Mouse (Mus musculus): ENCODE data around the gene Intu.

Gene Intu

DNA sequence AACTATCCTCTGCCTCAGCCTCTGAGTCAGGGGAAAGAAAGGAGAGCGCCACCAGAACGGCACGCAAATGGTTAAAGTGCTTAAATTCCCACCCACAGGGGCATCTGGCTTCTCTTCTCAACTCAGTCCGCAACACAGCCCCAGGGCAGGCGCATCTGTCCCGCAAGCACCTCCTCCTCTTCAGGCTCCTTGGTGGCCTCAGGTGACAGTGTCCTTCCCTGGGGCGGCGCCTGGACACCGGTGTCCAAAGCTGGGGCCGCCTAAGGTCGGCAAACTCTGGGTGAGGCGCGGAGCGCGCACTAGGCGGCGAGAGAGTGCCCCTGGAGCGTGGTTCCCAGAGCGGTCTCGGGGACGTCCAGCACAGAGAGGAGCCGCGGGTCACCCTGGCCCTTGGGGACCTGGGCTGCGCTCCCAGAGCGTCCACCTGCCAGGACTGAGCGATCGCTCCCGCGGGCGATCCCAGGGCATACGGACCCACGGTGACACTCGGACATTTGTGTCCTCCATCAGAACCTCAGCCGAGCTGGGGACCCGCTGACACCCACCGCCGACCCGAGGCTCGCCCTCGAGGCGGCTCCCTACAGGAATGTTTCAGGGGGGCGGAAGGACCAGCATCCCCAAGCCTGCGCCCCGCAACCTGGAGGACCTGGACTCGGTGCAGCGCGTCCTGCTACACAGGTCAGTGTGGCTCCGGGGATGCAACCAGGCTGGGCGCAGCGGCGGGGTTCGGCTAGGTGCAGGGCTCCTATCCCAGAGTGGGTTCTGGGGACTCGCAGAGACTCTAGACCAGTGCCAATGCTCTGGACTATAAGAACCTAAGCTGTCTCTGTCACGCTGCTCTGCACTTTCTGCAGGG, at the start of gene Intu:
Gene Intu (plus strand): TSS at position 1 of the 856 bp plus-strand sequence.
- no peak for DNase-seq (ENCODE audit: low read depth, low spot score)

DNA sequence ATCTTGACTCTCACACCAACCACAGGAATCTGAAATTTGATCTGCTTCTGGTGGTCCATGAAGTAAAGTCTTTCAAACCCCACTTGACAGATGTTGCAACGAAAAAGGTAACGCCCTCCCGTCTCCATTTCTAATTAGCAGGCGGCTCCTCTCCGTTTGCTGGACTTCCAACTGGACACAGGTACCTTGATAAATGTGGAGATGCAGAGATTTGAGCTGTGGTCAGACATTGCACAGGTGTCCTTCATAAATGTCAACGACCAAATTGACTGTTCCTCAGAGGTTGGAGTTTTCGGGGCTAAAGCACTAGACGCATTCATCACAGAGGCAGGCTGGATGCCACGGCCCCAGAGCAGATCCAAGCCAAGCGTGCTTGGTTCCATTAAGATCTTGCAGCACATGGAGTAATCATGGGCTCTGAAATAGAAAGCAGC, 47.8 kb upstream of the Intu start:
- no peak for DNase-seq (ENCODE audit: low read depth, low spot score)

DNA sequence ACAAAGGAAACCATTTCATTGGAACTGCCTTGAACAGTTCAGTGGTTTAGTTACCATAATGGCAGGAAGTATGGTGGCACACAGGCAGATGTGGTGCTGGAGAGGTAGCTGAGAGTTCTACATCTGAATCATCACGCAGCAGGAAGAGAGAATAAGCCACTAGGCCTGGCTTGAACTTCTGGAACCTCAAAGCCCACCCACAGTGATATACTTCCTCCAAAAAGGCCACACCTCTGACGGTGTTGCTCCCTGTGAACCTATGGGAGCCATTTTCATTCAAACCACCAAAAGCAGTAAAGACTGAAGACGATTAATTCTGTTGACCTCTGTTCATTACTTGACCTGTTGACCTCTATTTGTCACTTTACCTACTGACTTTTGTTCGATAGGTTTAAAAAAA, 43.7 kb upstream of the Intu start:
- no peak for DNase-seq (ENCODE audit: low read depth, low spot score)

GRCm38 (mm10) chr3:40491742-40492141, 39.3 kb upstream of the Intu start:
- no peak for DNase-seq (ENCODE audit: low read depth, low spot score)

DNA sequence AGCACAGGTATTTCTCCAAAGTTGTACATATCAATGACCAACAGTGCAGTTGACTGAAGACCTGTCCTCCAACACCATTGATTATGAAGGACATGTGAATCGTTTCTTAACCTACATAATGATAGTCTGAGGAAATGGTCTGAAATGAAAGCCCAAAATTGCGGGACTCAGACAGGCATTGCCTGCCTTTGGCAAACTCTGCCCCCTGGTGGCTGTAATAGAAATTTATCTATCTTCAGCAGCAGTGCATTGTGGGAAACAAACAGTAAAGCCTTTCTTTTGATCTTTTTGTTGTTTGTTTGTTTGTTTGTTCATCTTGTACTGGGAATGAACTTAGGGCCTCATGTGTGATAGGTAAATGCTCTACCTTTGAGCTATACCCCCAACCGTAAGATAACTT, 32.2 kb upstream of the Intu start:
- DNase-seq (ENCODE audit: low read depth, low spot score), result no peak

- no peak for DNase-seq (ENCODE audit: low read depth, low spot score)
Measured at GRCm38 (mm10) chr3:40500157-40500808, 30.8 kb upstream of the Intu start.

- no peak for DNase-seq (ENCODE audit: low read depth, low spot score)
Measured at GRCm38 (mm10) chr3:40504377-40504776, 26.7 kb upstream of the Intu start.

DNA sequence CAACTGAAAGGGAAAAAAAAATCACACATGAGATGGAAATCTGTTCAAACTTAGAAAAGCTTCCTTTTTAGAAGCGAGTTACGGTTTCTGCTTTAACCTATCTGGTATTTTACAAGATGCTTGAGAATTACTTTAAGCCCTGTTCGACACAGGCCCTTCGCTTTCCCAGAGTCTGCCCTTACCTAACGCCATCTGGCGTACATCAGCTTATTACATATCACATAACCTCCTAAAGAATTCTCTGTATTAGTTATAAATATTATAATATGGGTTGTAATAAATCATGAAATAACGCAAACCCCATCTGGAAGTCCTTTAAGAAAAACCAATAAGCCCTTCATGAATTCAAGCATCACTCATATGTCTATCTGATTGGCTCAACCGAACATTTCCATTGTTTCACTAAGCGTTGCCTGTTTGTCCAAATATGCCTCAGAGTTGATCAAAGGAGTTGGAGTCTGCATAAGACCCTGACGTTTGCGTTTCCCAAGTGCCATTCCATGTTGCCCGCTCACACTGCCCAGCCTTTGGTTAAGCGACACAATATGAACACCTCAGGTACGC, 25.6 kb upstream of the Intu start:
- DNase-seq (ENCODE audit: low read depth, low spot score), result no peak

DNA sequence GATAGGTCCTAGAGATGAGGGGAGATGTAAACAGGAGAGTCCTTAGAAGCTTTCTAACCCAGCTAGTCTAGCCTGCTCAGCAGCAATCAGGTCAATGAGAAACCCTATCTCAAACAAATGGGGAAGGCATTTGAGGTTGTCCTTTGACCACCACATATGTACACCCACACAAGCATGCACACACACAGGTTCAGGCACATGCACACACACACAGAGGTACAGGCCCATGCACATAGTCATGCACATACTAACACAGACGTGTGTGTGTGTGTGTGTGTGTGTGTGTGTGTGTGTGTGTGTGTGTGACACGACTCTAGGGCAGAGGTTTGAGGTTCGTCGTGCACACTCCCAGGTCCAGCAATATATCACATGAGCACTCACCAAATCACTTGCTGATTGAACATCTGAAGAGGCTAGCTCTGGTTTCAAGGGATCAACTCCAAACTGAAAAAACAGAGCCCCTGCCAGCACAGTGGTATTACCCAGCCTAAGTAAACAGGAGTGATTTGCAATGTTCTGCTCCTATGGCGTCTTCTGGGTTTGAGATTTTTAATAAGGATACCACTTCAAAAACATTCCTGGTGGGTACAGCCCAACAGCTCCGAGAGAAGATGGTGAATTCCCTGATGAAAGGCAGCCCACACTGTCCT, 22.0 kb upstream of the Intu start:
- no peak for DNase-seq (ENCODE audit: low read depth, low spot score)

GRCm38 (mm10) chr3:40510567-40510966, 20.5 kb upstream of the Intu start:
- no peak for DNase-seq (ENCODE audit: low read depth, low spot score)

DNA sequence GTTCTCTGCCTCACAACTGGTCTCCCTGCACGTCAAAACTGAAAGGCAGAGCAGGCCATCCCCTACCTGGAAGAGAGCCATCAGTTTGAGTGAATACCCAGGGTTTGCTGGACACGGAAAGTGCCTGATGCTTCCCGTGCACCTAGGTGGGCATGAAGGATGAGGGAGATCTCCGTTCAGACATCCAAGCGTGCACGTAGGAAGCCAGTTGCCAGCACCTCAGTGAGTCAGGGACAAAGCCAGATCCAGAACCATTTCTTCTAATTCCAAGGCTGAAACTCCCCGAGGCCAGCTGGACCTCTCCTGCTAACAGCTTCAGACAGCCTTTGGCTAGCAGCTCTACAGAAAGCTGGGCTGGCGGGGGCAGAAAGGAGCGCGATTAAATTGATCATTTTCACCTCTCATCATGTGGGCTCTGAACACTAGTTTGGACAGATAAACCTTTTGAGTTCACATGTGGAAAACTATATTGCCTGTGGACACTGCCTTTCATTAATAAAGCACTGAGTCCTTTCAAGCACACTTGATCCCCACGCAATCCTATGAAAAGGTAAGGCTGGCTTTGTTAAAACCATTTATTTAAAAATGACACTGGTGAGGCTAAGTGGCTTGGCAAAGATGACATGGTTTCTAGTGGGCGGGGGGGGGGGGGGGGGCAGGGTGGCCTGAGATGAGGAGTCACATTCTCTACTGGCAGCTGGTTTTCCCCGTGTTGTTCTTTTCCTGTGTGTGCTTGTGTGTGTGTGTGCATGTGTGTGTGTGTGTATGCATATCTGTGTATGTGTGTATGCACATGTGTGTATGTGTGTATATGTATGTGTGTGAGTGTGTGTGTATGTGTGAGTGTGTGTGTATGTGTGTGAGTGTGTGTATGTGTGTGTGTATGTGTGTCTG, 17.9 kb upstream of the Intu start:
- no peak for DNase-seq (ENCODE audit: low read depth, low spot score)

DNA sequence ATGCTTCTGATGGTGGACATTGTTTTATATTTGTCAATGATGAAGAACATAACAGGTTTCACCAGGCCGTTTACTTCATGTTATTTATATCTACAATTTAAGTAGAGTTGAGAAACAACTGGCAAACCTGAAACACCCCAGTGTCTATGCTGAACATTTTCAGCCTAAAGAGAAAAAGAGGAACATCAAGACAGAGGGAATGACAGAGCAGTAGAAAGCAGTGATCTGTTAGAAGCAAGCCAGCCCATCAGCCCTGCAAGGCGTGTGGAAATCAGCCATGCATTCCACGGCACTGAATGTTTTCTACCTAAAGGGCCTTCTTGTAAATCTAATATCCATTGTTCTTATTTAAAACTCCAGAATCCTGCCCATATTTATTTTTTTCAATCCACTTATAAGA, 12.8 kb upstream of the Intu start:
- DNase-seq (ENCODE audit: low read depth, low spot score), result no peak

DNA sequence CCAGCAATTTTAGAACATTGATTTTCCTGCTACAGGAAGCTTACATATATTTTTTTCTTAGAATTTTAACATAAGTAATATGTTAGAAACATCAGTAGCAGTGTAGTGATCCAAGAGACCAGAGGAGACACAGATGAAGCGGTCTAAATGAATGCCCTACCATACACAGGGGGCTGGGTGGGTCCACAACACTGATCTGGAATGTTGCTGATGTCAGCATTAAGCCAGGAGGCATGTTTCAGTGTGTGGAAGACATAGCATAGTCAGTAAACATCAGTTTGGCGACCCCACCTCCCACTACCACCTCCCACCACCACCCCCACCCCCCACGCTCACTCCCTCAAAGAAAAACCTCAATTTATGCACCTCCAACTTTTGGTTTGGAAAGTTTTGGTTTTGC, 11.5 kb upstream of the Intu start:
- DNase-seq (ENCODE audit: low read depth, low spot score), result no peak

DNA sequence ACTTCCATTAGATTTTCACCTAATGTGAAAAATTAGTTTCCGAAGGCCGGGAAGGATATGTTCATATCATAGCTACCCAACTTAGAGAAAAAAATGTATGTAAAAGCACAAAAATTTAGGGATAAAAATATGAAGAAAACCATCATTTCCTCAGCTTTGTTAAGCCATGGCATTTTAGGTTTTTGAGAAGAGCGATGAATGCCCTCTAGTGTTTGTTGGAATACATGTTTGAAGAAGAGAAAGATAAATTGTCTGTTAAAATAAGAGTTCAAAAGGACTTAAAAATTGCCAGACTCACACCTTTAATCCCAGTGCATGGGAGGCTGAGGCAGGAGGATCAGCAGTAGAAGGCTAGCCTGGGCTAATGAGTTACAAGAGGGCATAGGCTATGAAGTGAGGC, 10.5 kb upstream of the Intu start:
- no peak for DNase-seq (ENCODE audit: low read depth, low spot score)

DNA sequence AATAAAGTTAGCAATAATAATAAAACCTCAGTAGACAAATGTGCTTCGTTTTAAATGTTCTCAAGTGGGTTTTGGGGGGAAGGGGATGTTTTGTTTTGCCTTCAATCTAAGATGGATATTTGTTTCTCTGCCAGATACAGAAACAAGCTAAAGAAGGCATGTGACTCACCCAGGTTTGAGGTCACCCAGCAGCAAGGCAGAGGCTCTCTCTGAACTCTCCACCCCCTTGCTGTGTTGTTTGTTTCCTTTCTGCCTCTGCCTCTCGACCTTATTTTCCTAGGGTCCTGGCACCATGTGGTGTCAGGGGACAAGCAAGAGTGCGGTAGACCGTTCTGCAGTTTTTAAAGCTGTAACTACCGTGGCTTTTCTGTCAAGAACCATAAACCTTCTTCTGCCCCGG, 8.6 kb upstream of the Intu start:
- DNase-seq (ENCODE audit: low read depth, low spot score), result no peak

DNA sequence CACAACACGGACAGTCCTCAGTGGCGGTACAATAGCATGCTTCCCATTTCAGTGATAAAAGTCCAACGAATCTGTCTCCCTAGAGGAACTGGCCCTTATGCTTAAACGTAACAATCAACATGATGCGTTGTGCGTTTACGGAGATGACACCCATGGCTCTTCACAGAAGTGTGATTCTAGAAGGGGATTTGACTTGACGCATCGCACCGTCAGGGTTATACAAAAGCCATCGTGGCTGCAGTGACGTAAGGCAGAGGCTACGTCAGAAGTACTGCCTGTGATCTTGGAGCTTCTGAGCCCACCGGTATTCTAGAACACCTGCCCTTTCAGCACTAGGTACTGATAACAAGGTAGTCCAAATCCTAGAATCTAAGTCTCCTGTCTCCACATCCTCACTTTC, 8.2 kb upstream of the Intu start:
- peak; percentile 44 for DNase-seq (ENCODE audit: low read depth, low spot score)

GRCm38 (mm10) chr3:40523371-40523783, 7.7 kb upstream of the Intu start:
- DNase-seq (ENCODE audit: low read depth, low spot score), result peak; percentile 33

- no peak for DNase-seq (ENCODE audit: low read depth, low spot score)
Measured at GRCm38 (mm10) chr3:40524841-40525240, 6.2 kb upstream of the Intu start.

- DNase-seq (ENCODE audit: low read depth, low spot score), result peak; percentile 70
Measured at GRCm38 (mm10) chr3:40525341-40525740, 5.7 kb upstream of the Intu start.

DNA sequence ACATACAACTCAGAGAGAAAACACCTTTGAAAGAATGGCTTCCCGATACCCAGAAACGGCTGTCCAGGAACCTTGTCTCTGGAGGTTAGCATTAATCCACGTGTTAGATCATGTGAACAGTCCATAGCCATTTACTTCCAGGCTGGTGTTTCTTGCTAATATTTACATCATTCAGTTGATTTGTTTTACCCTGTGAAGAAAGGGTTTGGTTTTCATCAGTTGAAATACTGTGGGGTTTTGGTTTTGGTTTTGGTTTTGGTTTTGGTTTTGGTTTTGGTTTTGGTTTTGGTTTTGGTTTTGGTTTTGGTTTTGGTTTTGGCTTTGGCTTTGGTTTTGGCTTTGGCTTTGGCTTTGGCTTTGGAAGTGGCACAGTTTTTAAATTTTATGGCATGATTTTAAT, 5.0 kb upstream of the Intu start:
- peak; percentile 28 for DNase-seq (ENCODE audit: low read depth, low spot score)

- DNase-seq (ENCODE audit: low read depth, low spot score), result no peak
Measured at GRCm38 (mm10) chr3:40527218-40527617, 3.9 kb upstream of the Intu start.

Measured in CD4-positive helper T cell, adult 2 months (primary cell).